Mouse (Mus musculus) left cerebral cortex, postnatal 14 days (tissue): Measurements from ENCODE around the gene Cox7a1. TPM values are rescaled to one million over a fixed set of nuclear protein-coding genes. Genes with fewer than 3 reads are reported as not detected.
"Not testable (repeated sequence)": the region's sequence is repeated elsewhere in the genome, so short reads cannot be mapped to it uniquely, and the experiment has no call there.

Experiments
- DNase-seq, 2 experiments: peaks; one replicate each; pipeline ENCODE4 v3.0.0; 2021 to 2022; ENCODE audit warnings: low spot score in 2 of 2, mixed read lengths in 1 of 2
- intact Hi-C: fragments of 180-260 bp; cut with DNase I; formaldehyde crosslinking; loops from one replicate; pipeline ENCODE4 v1.15.1; 2025
- total RNA-seq, 2 experiments: library from RNA; stranded (reverse); gene quantifications; 2 replicates each; pipeline ENCODE4 v1.2.3; 2021

Cox7a1 gene
- total RNA-seq, 2 experiments from 2014 or later: 3.4 to 4.9 TPM

DNA sequence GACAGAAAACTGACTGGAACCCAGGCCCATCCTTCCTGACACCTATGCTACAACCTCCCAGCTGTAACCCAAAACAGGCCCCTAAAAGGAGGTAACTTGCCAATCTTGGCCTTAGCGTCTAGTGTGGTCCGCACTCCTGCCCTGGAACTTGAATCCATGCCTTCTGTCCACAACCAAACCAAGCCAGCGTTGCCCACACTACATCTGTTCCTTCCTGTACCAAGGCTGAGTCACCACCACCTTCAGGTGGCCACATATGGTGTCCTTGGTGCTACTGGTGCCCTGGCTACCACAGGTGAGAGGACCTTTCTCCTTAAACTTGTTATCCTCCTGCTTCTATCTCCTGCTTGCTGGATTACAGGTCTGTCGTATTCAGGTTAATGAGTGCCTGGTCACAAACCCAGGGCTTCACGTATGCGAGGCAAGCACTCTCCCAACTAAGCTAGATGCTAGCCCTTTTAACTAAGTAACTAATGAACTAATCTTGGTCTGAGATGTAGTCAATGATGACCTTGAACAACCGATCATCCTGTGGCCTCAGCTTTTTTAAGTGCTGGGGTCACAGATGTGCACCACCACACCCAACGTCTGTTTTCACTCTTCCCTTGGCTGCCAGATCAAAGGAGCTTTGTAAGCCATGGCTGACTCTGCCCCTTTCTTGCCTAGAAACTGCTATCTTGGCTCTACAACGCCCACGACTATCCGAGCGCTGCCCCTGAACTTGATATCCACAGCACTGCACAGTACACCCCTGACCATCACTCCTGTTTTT is 4.6 kb downstream of the Cox7a1 start:
- DNase-seq: no peak
- intact Hi-C loops: no loop called here

GRCm38 (mm10) chr7:30189116-30189491 is 5.2 kb downstream of the Cox7a1 start:
- no peak for DNase-seq
- intact Hi-C loops: no loop called here

DNA sequence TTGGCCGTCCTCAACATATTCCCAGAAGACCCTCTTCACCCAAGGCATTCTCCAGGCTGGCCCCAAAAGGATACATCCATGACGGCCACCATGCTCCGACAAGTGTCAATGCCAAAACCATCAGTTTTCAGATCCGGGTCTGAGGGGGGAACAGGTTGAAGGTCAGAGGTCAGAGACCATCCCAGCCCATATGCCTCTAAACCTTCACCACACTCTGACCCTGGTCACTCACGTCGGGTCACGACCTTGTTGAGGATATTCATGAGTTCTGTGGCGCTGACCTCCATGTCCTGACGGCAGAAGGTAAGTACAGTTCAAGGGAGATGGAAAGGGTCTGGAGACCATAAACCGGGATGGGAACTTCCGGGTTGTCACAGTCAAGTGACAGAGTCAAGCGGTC is 8.1 kb downstream of the Cox7a1 start:
- intact Hi-C loops: no loop called here
- DNase-seq: no peak

- intact Hi-C loops: no loop called here
- no peak for DNase-seq
Observed at GRCm38 (mm10) chr7:30193013-30193412, 9.1 kb downstream of the Cox7a1 start.

DNA sequence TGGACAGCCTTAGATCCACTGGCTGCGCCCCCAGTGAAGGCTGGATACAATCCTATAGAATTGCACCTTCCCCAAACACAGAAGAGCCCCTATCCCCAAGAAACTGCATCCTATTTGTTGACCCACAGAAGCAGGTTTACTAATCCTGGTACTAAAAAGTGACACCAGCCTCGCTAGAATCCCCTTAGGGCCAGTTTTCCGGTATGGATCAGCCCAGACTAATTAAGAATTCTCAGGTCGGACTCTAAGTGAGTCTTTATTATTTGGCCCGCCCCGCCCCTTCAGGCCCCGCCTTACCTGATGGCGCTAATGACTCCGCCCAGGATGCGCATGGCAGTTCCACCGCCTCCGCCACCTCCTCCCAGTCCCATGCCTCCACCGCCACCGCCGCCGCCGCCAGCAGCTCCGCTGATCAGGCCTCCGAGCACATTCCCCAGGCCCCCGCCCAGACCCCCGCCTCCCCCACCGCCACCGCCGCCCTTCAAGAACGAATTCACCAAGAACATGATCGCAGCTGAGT is 9.7 kb downstream of the Cox7a1 start:
- intact Hi-C loops: no loop called here
- DNase-seq: peak in 1 of 2 experiments; percentile 67

DNA sequence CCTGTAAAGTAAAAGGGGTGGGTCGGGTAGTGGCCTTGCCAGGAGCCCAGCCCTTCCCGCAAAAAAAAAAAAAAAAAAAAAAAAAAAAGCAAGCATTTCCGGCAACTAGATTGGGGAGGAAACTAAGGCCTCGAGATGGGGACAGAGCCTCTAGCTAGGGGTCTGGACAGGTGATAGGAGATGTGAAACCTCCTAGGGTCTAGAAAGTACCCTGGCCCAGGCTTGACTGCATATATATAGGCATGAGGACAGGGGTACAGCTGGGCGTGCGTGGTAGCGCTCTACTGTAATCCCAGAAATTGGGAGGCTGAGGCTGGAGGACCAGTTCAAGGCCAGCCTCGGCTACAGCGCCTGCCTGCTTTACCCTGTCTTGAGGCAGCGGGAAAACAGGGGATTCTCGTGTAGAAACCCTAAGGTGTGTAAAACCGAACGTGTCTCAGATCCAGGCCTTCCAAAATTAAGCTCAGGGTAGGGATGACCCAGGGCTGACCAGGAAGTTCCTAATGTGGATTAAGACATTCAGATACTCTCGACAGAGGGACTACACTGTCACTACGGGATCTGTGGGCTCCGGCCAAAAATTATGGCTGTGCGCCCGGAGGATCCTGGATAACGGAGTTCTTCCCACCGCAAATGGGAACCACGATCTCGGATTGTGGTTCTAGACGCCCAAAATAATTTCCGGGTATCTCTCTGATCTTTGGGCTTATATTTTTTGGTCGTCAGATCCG is 10.3 kb downstream of the Cox7a1 start:
- intact Hi-C loops: no loop called here
- peak; percentile 42 to 57 for DNase-seq

GRCm38 (mm10) chr7:30194884-30195283 is 10.9 kb downstream of the Cox7a1 start:
- intact Hi-C loops: no loop called here
- peak; percentile 95 for DNase-seq

DNA sequence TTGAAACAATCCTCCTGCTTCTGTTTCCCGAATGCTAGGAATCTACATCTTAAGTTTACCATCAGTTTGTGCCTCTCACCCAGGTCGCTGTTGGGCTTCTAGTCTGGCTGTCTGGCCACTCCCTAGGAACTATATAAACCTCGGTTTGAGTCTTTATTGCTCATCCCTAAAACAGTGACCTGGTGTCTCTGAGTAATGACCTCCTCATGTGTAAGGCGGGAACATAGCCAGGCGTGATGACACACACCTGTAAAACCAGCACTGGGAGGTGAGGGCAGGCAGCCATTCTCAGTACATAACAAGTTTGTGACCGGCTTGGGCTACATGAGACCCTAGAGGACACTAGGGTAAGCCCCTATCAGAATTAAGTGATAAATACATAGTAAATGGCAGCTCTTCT is 11.5 kb downstream of the Cox7a1 start:
- DNase-seq: no peak
- intact Hi-C loops: no loop called here

DNA sequence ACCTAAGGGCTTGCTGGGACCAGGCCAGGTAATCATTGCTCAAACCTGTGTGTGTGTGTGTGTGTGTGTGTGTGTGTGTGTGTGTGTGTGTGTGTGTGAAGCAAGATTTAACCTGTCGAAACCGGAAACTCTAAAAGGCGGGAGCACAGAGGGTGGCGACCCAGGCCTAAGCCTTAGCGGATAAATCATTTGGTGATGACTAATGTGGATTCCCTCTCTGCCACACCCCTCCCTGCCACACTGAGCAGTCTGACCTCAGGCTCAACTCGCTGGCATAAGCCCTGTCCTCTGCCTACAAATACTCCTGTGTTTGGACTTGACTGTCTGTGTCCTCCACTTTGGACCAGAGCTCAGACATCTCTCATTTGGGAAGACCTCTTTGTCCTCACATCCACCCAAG is 12.2 kb downstream of the Cox7a1 start:
- intact Hi-C loops: no loop called here
- DNase-seq: no peak

DNA sequence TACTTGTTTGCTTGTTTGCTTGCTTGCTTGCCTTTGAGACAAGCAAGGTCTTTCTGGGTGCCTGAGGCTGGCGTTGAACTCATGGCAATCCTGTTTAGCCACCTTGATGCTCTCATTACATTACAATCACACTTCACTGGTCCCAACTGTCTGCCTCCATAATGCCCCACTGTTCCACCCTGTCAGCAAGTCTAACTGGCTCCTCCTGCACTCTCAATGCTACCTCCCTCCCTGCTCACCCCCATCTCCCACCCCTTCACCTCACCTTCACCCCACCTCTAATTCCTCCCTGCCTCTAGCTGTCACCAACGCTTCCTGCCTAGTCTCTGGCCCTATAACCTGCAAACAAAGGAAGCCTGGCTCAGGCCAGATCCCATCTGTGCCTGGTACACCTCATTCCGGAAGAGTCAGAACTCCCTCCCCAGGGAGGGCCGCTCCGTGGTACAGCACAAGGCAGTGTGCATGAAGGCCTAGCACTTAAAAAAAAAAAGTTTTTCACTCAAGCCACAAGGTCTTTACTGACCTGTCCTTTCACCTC is 13.7 kb downstream of the Cox7a1 start:
- DNase-seq: no peak
- intact Hi-C loops: no loop called here

DNA sequence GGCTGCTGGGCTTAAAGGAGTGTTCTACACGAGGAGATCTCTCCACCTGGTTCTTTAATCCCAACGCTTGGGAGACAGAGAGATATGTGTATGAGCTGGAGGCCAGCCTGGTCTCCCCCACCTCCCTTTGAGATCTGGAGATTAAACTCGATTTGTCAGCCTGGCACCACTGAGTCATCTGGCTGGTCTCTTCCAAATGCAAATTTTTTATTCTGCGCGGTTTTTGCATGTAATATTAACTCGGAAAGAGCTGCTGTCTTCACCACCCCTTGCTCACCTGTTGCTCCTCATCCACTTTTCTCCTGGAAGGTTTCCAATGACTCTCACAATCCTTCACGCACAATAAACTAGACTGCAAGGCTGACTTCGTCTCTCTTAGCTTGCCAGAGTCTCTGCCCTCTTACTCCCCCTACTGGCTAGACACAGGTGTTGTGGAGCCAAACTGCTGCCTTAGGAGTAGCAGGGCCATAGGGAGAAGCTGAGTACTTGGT is 14.6 kb downstream of the Cox7a1 start, which contains the start of gene Capns1:
TSS of gene Capns1 (minus strand) at position 331 of the 491 bp plus-strand sequence.
- DNase-seq: peak; percentile 66
- intact Hi-C loops: no loop called here

GRCm38 (mm10) chr7:30199498-30200139 is 15.7 kb downstream of the Cox7a1 start:
- DNase-seq: no peak
- intact Hi-C loops: no loop called here

DNA sequence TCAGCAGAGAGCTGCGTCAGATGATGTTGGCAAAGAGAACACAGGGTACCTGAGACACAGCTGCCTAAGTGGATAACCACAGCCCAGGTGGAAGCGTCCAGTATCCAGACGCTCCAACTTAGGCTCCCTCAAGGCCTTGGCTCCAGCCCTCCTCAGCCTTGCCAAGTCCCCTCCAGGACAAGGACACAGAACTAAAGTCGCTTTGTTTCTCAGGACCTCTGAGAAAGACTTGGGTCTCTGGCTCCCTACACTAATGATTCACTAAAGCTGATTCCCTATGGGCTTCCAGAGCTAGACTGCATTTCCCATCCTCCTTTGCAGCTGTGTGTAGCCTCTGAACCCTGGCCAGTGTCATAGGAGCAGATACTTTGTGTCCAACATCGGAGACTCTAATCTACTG is 16.3 kb downstream of the Cox7a1 start:
- intact Hi-C loops: no loop called here

DNA sequence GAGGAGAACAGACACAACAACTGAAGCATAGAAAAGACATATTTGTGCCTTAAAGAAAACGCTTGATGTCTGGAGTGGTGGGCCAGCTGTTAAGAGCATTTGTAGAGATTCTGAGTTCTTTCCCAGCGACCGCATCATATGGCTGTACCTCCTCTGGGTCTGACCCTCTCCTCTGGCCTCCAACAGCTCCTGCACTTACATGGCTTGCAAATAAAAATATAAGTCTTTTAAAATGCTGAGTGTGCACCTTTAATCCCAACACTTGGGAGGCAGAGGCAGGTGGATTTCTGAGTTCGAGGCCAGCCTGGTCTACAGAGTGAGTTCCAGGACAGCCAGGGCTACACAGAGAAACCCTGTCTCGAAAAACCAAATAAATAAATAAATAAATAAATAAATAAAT is 16.7 kb downstream of the Cox7a1 start:
- intact Hi-C loops, DNase-seq: not testable (repeated sequence)

More for the DNA sequence above, 16.3 kb downstream of the Cox7a1 start:
- no peak for DNase-seq

DNA sequence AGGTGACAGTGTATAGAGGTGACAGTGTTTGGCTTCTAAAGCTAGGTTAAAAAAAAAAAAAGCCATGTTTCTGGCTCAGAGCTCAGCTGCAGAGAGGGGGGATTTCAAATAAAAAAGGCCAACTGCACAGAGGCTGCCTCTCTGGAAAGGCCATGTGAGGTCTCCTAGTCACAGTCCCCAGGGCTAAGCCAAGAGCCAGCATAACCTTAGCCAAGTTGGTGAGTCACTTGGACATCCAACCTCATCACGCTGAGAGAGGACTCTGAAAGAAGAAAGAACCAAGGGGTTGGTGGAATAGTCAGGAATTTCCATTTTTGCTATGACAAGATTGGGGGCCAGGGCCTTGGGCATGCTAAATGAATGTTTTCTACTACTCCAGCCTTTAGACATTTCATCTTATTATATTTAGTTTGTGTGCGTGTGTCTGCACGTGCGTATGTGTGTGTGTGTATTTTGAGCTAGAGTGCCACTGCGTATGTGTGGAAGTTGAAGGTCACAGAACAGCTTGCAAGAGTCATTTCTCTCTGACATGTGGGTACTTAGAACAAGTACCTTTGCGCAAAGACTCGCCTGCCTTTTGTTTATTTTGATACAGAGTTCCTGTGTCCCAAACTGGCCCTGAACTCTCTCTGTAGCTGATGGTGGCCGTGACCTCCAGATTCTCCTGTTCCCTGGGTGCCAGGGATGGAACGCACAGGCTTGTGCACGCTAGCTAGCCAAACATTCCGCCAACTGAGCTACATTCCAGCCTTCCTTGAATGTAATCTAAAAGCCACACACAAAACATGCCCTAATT is 19.1 kb downstream of the Cox7a1 start:
- no peak for DNase-seq
- intact Hi-C loops: no loop called here

GRCm38 (mm10) chr7:30204380-30204779 is 20.4 kb downstream of the Cox7a1 start:
- intact Hi-C loops: no loop called here

GRCm38 (mm10) chr7:30205383-30205782 is 21.4 kb downstream of the Cox7a1 start:
- DNase-seq: peak; percentile 49 to 70

More at GRCm38 (mm10) chr7:30204380-30204779, 20.4 kb downstream of the Cox7a1 start:
- no peak for DNase-seq

GRCm38 (mm10) chr7:30206364-30206763 is 22.4 kb downstream of the Cox7a1 start:
- intact Hi-C loops, DNase-seq: not testable (repeated sequence)

More at GRCm38 (mm10) chr7:30205383-30205782, 21.4 kb downstream of the Cox7a1 start:
- intact Hi-C loops: no loop called here

GRCm38 (mm10) chr7:30211025-30211424 is 27.1 kb downstream of the Cox7a1 start:
- intact Hi-C loops: no loop called here

More at GRCm38 (mm10) chr7:30211025-30211424, 27.1 kb downstream of the Cox7a1 start:
- no peak for DNase-seq
